Mouse (Mus musculus) left cerebral cortex, postnatal 4 days (tissue): Measurements from ENCODE around the gene Il1r1. TPM values are rescaled to one million over a fixed set of nuclear protein-coding genes. Genes with fewer than 3 reads are reported as not detected.

Experiments used
- DNase-seq: peaks from one replicate; pipeline ENCODE4 v3.0.0-alpha.2; 2022
- intact Hi-C: fragments of 180-260 bp; cut with DNase I; formaldehyde crosslinking; loops from one replicate; pipeline ENCODE4 v1.15.1; 2025
- total RNA-seq, 2 experiments: library from RNA; stranded (reverse); gene quantifications; 2 replicates each; pipeline ENCODE4 v1.2.3; 2021

The Il1r1 gene
- 1 to 10 TPM; 1.2 to 1.4 TPM for total RNA-seq

DNA sequence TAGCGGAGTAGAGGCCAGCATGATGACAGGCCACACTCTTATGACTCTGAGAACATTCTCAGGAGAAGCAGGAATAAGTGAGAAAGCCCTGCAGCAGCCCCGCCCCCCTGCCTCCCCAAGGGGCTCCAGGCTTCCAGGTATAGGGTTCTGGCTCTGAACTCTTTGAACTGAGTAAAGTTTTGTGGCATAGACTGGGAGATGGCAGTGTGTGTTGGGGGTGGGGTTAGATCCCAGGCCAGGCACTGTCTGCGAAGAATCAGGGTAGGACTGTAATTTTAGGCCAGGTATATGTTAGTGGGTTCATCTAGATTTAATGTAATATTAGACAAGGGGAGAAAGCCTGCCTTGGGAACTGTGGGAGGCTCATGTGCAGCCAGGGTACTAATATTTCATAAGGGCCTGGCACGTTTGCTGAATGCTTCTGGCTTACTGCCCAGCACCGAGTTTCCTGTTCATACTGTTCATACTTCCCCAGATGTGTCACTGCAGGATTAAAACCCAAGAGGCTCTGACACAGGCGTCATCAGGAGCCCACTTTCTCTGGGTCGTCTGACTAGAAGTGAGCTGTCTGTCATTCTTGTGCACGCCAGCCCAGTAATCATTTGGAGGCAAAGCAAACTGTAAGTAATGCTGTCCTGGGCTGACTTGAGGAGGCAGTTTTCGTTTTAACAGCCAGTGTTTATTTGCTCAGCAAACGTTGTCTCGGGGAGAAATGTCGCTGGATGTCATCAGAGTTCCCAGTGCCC, at the start of gene Il1r1:
Gene Il1r1 (plus strand): TSS at position 542 of the 746 bp plus-strand sequence.
- peak; percentile 14 for DNase-seq
- intact Hi-C loops, result no loop called here

DNA sequence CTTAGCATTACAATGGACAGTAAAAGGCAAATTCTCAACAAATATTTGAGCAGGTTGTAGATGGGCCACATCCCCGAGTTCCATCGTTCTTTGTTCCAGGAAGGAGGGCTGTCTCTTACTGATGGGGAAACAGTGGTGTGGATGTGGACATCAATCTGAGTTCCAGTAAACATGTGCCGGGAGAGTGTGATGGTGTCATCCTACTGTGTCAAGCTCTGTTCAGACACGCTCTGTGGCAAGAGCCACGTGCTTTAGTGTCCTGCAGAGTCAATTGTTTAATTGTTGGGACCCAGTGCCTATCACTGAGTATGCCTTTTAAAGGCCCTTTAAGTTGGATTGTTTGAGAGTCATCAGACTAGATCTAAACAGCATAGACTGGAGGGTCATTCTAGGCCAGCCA, 49.8 kb upstream of the Il1r1 start:
- DNase-seq, result no peak
- intact Hi-C loops, result no loop called here

DNA sequence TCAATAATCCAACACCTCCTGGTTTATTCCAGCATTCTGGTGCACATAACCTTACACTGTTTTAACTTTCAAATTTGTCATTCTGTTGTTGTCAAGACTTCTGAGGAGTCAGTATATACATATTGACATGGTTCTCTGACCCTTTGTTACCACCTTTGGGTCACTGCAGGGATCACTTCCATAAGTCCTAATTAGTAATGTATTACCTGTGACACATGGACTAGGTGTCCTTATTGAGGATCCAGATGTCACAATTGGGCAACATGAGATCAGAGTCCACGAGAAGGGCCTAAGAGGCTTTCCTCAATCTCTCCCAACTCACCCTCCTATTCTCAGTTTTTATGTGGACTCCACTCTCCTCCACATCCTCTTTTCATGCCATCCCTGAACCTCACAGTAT, 49.1 kb upstream of the Il1r1 start:
- intact Hi-C loops, result no loop called here
- DNase-seq, result no peak

DNA sequence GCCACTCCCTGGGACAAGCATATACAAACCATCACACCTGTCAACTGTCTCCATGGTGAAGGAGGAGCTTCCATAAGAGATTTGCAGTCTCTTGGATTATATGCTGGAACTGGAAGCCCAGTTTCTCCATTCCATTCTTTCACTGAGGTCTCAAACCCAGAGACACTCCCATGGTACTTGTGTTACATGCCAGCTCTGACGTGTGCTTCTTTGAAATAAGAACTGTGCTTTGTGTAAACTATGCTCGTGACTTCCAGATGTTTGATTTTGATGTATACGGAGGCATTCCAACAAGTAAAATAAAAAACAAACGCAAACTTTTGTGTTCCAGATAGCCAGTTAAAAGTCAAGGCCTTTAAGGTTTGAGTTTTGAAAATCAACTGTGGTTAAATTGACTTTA, 45.8 kb upstream of the Il1r1 start:
- no peak for DNase-seq
- intact Hi-C loops, result no loop called here

DNA sequence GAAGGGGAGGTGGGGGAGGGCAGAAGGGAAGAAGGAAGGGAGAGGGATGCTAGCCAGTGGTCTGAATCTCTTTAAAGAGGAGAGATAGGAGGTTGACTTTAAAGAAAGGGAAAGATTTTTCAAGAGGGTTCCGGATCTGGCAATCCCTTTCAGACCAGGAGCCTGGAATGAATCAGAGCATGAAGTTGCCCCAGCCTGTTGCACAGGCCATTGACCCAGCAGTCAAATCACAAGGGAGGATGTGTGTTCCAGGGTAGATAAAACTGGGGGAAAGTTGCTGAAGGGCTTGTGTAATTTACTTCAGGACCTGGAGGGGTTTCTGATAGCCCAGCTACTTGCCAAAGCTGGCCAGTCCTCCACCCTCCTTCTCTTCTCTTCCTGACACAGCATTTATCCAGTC, 45.4 kb upstream of the Il1r1 start:
- no peak for DNase-seq
- intact Hi-C loops, result no loop called here

DNA sequence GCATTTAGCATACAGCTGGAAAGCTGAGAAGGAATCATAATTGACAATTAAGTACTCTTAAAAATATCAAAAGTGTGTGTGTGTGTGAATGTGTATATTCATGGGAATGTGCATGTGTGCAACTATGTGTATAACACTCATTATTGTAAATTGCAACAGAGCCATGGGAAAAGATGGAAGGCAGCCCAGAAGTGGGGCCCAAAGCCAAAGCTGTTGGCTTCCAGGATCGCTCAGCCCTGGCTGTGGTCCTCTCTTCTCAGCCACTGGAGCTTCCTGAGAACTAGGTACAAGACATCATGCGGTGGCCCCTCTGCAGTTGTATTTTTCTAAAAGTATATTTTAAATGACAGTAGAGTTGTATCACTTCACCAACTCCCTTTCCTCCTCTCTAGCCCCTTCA, 44.0 kb upstream of the Il1r1 start:
- DNase-seq, result peak; percentile 22
- intact Hi-C loops, result no loop called here

DNA sequence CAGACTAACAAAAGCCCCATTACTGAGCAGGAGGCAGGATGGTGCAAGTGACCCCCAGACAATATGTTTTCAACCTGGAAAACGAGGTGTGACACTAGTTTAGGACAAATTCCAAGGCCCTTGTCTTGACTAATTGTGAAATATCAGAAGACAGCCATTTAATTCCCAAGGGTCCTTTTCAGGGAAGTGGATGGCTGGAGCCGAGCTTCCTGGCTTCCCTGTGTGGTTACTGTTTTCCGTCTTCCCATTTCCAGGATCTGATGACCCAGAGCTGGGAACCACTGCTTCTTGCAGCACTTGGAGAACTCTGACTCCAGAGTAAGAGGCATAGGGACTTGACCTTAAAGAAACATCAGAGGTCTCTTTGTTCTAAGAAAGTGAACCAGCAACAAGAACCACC, 43.2 kb upstream of the Il1r1 start:
- DNase-seq, result no peak
- intact Hi-C loops, result no loop called here

DNA sequence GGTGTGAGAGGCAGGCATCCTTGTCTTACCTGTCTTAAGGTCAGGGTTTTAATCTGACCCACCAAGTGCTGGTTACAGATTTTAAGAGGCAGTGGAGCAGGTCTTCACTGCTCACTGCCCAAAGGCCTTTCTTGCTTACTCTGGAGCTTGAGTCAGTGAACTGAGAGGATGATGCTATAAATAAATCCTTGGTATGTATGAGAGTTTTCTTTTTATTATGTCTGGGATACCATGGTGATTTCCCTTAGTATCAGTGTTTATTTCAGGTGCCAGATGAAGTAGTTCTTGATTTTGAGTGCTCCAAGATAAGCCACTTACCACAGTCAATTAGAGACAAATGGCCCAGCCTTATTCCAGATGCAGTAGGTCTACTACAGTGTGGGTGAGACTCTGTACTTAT, 41.5 kb upstream of the Il1r1 start:
- intact Hi-C loops, result no loop called here

DNA sequence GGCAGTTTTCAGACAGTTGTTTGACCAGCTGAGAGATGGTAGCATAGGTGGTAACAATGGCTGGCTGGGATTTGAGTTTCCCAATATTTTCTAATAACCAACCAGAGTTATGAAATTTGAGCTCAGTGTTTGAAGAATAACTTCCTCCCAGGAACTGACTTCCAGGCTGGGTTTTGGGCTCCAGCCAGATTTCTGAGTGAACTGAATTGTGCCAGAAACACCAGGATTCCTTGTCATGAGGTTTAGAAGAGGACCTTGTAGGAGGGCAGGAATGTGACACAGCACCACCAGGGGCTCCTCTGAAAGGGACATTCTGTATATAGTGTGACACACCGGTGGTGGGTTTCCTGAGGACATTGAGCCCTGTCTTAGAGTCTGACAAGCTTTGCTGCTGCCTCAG, 36.9 kb upstream of the Il1r1 start:
- intact Hi-C loops, result no loop called here
- DNase-seq, result no peak

More for the DNA sequence above, 41.5 kb upstream of the Il1r1 start:
- no peak for DNase-seq

DNA sequence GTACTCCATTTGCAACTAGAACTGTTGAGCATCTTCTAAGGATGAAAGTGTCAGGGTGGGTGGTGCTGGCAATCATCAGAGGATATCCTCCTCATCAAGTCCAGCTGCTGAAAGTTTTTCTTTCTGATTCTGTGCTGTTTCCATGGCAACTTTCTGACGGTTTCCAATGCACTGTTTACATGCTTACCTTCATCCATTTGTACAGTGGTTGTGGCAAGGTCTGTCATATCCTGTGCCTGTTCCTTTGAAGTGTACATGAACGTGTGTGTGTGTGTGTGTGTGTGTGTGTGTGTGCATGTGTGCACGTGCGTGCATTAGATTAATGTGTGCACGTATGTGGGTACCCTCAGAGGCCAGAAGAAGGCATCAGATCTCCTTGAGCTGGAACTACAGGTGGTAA, 34.9 kb upstream of the Il1r1 start:
- DNase-seq, result no peak
- intact Hi-C loops, result no loop called here

DNA sequence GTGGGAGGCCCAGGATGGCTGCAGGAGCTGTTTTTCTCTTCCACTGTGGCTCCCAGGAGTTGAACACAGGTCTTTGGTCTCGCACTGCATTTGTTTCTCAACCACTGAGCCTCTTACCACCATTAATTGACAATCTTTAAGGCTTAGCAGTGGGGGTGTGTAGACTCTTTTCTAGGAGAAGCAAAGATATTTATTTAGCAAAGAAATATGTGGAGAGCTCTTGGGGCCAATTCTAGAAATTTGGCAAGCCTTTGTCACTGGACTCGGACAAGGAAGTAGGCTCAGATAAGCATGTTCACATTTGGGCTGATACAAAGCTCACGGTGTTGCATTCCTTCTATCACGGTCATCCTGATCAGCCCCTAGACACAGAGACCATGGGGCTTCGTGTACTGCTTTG, 34.0 kb upstream of the Il1r1 start:
- DNase-seq, result no peak
- intact Hi-C loops, result no loop called here

DNA sequence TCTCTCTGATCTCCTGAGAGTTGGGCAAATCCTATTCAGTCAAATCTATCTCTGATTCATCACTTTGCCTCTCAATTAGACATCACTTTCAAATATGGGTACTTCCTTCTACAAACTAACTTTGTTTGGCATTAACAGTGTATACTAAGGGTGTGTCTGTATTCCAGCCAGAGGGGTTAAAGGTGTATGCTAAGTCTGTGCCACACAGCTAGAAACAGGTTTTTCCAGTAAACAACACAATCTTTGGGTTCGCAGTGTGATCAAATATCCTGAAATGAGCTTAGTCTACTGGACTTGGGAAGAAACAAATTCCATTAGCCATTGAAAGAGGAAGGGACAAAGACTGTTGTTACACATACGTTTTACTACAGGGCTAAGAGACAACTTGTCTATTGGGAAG, 30.6 kb upstream of the Il1r1 start:
- no peak for DNase-seq
- intact Hi-C loops, result no loop called here

DNA sequence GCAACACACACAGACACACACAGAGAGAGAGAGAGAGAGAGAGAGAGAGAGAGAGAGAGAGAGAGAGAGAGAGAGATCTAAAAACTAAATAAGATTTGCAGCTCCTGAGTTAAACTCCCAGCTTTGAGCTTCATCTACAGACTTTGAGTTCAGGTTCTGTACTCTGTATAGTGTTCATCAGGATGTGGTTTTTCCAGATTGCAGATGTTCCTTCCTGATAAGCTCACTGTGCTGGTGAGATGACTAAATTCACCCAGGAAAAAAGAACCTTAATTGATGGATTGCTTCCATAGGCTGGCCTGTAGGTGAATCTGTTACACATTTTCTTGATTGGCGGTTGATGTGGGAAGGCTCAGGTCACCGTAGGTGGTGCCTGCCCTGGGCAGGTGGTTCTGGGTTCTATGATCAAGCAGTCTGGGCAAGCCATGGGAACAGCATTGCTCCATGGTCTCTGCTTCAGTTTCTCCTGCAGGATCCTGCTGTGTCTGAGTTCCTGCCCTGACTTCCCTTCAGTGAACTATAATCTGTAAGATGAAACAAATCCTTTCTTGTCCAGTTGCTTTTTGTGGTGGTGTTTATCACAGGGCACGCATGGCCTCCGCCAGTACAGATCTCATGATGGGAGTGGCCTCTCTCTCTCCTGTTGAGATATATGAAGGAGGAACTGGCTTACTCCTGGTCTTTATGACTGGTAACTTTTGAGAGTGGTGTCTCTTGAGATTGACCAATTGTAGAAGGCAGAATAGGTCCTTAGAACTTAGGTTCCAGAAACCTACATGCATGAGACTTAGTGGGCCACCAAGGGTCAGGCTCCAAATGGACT, 11.3 kb upstream of the Il1r1 start:
- no peak for DNase-seq
- intact Hi-C loops, result no loop called here

DNA sequence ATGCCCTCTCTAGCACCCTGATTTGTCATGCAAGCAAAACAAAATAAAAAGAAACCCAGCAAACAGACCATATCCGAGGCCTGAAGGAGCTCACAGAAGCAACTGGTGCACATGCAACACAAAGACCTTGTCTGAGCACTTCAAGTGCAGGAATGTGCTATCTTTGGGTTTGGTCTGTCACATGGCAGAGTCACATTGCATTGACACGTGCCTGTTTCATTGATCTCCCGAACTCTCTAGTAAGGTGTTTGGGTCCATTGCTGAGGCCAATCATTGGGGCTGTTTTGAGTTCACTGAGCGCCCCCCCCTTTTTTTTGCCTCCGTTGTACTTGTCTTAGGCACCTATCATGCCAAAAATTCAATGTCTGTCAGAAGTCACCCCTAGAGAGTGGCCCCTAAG, 7.4 kb upstream of the Il1r1 start:
- no peak for DNase-seq
- intact Hi-C loops, result no loop called here

DNA sequence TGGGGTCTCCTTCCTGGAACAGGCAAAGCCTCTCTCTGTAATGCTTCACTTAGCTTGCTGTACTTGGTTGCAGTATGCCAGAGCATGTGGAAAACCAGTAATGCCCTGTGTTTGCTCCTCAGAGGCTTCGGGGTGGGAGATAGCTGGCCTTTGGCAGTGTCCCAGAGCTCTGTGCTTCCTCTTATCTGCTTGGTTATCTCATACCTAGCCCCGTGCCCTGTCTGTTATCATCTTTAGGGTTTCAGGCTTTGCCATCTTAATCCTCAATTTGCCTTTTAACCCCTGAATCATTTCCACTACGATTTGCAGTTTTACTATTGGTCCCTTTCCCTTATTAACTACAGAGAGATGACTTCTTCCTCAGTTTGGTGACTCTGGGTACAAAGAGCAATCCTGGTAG, 6.3 kb upstream of the Il1r1 start:
- no peak for DNase-seq

DNA sequence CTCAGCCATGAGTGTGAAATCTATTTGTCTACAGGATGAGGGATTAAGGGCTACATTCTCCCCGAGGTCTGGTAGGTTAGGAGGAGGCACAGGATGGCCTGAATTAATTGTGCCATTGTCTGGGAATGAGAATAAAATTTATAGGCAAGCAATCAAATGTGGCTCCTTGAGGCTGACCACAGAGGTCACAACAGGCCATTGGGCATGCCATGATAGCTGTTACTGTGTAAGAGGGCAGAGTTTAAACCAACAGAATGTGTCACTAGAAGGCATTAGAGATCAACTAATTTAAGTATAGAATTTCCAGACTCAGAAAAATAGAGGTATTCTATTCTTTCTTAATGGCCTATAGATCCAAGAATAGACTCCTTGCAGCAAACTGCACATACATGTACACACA, 4.3 kb upstream of the Il1r1 start:
- DNase-seq, result no peak
- intact Hi-C loops, result no loop called here

More for the DNA sequence above, 6.3 kb upstream of the Il1r1 start:
- intact Hi-C loops, result no loop called here

DNA sequence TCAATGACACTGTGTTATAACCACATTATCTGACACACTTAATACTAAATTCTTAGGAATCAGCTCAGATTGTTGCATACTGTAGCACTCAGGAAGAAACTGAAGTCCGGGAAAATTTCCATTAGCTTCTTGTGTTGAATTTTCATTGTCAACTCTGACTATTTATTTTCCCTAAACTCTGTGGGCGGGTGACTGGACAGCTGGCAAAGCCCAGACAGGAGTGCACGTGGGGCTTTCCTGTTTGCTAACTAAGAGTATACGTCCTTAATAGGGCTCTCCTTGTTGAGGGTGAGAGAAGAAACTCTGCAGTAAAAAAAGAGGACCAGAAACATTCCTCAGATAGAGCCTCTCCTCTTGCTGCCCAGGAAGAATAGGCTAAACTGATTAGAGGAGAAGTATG, 3.0 kb upstream of the Il1r1 start:
- intact Hi-C loops, result no loop called here
- DNase-seq, result no peak

DNA sequence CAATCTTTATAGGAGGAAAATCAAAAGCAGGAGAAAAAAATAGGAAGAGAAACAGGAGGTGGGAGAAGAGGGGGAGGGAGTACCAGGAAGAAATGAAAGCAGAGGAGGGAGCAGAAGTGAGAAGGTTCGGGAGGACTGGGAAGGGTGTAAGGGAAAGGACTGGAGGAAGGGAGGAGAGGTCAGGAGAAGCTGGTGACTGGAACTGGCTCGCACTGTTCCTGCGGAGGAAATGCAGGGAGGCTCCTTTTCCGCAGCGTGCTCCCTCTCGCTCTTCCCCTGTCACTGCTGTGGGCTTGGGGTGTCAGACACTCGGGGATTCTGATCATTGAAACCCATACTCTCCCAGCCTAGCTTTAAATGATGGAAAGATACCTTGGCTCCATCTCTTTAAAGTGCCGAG, 2.2 kb upstream of the Il1r1 start:
- intact Hi-C loops, result no loop called here
- DNase-seq, result no peak

DNA sequence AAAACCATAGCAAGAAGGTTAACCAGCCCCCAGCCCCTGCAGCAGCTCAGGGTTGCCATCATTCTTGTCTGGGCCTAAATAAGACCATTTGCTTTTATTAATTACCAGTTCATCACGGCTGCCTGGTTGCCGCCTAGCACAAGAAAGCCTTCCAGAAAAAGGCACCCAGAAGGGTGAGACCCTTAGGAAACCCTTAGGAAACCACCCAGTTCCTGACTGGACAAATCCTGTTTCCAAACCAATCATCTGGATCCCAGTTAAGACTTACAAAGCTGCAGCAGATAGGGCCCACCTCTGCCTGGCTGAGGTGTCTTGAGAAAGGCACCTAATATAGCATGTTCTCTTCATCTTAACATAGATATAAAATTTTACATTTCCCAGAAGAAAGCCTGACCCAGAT, 1.3 kb upstream of the Il1r1 start:
- no peak for DNase-seq
- intact Hi-C loops, result no loop called here

DNA sequence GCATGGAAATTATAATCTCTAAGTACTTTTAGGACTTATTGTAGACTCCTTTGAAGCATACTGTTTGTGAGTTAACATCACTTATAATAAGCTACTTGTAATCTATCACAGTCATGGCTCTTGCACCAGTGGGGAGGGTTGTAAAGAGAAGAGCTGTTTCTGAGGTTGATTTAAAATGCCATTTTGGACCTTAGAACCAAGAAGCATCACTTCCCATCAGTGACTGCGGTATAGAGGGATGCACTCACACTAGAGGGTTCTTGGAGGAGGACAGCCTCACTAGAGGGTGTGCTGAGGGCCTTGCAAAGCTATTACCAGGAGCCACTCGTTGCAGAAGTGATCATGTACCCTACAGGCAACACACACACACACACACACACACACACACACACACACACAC, 700 bp downstream of the Il1r1 start:
- no peak for DNase-seq
- intact Hi-C loops, result no loop called here

DNA sequence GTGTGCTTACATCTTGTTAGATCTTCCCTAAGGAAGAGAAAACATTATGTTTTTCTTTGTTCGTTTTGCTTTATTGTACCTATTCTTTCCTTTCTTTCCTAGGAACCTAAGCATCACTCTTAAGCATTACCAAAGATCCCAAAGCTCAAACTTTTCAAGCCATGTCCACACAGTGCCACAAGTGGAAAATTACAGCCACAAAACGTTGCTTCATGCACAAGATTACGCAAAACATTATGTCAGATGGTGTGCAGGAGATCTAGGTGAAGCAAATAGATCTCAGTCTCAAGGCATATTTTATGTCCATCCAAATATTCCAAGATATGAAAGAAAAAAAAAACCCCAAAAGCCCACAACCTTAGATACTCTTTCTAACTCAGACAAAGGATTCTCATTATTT, 4.2 kb downstream of the Il1r1 start:
- intact Hi-C loops, result no loop called here
- no peak for DNase-seq

DNA sequence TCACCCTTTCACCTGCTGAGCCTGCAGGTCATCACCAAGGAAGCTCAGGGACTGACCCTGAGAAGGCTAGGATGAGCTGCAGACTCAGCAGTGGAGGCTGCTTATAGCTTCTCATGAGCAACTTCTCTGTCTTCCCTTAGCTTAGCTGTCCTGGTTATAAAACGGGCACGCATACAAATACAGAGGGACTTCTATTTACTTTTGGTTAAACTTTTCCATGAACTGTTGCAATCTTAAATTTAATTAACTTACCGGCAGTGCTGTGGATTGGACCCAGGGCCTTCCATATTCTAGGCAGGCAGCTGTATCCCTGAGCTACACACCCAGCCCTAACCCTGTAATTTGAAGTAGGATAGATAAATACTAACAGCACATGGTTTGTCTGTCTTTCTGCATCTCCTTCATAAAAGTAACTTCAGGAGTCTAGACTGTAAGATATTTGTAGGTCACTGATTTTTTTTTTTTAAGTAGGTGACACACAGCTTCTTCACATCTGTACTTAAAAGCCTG, 4.9 kb downstream of the Il1r1 start:
- intact Hi-C loops, result no loop called here

More for the DNA sequence above, 4.9 kb downstream of the Il1r1 start:
- DNase-seq, result no peak
